Mouse (Mus musculus): Measurements from ENCODE around the gene Pde1c. TPM values are rescaled to one million over a fixed set of nuclear protein-coding genes. Genes with fewer than 3 reads are reported as not detected.

Pde1c gene
- total RNA-seq, 1 experiment from 2014 or later: 1.0 TPM

DNA sequence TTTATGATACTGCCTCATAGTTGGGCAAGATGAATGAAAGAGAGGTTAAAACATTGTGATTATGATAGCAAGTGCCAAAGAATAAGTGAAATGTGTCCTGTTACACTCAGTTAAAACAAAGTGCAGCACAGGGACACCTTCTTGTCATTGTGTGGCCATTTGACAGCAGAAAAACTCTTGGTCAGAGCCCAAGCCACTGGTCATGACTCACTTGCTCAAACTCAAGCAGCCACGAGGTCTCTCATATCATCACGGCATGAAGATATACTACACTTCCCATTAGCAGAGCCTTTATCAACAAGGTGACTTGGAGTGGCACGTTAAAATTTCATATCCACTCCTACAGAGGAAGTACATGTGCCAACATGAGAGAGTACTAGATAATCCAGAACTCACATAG, 209.8 kb downstream of the Pde1c start:
- ATAC-seq (replicated peaks; ENCODE audit: insufficient number of reproducible peaks, low FRiP score, low TSS enrichment, poor library complexity, severe bottlenecking): no peak

DNA sequence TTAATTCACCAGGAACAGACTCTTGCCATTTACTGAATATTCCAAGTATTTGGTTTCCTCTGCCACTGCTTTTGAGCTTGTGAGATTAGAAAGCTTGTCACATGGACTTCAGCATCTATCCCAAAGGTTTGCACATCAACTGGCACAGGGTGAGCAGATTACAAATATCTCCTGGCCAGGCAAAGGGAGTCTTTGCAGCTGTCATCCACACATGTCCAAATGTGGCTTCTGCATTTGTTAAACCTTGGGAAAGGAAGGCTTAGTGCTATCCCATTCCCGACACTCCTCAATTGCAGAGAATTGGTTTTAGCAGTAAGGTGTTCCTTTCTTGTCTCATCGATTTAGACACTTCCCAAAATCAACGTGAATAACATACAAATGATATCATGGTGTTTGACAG, 221.7 kb downstream of the Pde1c start:
- no peak for ATAC-seq (replicated peaks; ENCODE audit: insufficient number of reproducible peaks, low FRiP score, low TSS enrichment, poor library complexity, severe bottlenecking)

DNA sequence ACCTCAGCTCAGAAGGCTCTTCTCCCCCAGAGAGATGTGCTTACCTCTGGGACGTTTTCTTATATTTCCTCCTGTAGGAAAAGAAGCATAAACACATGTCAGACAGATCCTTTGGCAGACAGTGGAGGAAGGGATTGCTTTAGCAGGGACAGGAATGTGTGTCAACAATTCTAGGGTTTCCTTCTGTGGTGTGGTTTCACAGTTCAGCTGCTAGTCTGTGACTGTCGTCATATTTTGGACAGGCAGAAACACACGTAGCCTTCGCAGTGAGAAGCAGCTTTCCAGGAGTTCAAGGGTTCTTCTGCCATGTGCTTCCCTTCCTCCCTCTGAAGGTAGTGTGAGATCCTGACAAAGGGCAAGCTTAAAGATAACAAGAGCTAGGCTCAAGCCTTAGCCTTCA, 223.8 kb downstream of the Pde1c start:
- ATAC-seq (replicated peaks; ENCODE audit: insufficient number of reproducible peaks, low FRiP score, low TSS enrichment, poor library complexity, severe bottlenecking): no peak

DNA sequence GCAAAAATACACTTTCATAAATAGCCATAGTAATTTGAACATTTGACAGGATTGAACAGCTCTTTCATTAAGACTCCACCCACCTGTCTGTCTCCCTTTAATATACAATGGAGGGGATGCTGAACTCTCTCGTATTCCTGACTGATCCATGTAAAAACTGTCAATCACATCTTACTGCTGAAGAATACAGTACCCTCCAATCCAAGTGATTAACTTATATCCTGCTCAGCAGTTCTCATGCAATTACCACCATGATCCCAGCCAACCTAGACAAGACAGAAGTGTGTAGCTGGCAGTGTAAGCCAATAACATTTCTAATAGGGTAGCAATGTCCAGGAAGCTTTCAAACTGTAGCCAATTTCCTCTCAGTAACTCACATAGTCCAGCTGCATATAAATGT, 226.9 kb downstream of the Pde1c start:
- ATAC-seq (replicated peaks; ENCODE audit: insufficient number of reproducible peaks, low FRiP score, low TSS enrichment, poor library complexity, severe bottlenecking): no peak

DNA sequence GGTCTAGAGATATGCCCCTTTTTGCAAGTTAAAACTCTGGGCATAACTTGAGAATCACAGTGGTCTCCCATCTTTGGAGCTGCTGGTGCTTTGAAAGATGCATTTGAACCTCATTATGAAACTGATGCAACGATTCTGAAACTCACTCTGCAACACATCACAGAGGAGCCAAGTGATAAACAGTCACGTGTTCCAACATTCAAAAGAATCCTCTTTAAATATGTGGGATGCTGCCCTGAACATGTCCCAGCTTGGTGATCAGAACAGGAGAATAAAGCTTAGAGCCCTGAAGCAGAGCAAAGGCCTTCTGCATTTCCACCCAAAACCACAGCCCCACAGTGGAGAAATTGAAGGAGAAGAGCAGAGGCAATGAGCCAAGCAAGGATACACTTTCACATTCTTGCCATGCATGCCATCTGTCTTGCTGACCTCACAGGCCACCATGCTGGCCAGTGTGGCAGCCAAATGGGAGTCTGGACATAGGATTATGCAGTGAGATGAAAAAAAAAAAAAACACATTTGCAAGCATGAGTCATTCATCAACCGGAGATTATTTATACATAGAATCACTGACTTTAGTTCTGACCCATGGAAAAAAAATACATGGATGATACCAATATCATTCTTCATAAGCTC, 233.0 kb downstream of the Pde1c start:
- ATAC-seq (replicated peaks; ENCODE audit: insufficient number of reproducible peaks, low FRiP score, low TSS enrichment, poor library complexity, severe bottlenecking): no peak

DNA sequence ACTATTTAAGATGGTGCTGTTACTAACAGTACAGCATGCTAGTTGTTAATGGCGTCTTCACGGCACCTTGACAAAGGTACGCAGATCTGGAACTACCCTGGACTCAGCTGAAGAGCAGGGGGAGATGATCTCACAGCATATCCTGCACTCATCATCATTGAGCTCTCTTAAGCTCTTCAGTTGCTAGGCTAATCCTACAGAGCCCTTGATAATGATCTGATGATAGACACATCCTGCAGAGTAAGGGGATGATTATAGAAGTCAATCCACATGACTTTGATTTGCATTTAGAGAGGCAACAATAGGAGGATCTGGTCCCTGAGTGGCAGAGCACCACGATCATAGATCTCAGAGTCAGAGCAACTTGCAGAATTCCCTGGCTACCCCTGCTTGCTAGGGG, 236.8 kb downstream of the Pde1c start:
- no peak for ATAC-seq (replicated peaks; ENCODE audit: insufficient number of reproducible peaks, low FRiP score, low TSS enrichment, poor library complexity, severe bottlenecking)

DNA sequence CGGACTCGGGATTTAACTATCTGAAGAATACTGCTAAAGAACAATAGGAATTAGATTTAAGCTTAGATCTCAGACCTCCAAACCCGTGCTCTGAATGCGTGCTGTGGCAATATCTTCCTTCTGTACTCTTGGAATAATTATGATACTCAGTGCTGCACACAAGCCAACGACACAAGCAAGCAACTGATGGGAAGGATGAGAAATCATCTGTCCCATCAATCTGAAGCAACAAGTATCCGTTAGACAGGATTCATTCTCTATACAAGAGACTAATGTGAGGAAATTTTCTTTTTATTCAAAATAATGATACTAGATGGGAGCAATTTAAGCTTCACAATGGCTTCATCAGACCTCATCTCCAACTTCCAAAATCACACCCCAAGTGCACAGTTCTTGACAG, 237.5 kb downstream of the Pde1c start:
- no peak for ATAC-seq (replicated peaks; ENCODE audit: insufficient number of reproducible peaks, low FRiP score, low TSS enrichment, poor library complexity, severe bottlenecking)

DNA sequence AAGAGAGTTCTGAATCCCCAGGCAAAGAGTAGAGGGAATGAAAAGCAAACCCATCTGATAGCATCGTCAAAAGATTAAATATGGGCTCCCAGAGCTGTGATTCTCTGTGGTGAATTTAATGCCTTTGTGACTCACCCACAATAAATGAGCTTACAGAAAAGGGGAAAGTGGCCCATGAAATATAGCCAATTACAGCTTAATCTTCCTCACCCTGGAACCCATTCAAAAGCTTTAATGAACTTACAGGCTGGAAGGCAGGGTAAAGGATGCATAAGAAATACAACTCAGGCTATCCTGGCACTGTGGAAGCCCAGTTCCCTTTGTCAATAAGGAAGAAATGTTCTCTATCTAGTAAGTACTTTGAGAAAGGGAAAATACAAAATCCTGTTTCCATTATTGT, 240.8 kb downstream of the Pde1c start:
- no peak for ATAC-seq (replicated peaks; ENCODE audit: insufficient number of reproducible peaks, low FRiP score, low TSS enrichment, poor library complexity, severe bottlenecking)

DNA sequence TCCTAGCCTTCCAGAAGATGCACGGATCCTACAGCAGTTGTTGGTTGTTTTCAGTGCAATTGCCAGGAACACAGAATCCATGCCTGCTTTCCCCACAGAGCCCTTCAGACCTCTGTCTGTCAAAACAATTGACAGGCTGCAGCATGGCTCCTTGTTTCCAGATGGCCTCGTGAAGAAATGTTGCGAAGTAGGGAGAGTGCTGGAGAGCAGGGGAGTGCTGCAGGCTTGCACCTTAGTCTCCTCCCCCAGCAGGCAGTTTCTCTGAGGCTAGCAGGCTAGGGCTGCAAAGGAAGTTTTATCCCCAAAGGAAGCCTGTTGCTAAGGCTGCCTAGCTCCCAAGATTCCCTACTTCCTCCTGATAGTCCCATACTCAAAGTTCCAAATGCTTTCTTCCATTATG, 246.1 kb downstream of the Pde1c start:
- no peak for ATAC-seq (replicated peaks; ENCODE audit: insufficient number of reproducible peaks, low FRiP score, low TSS enrichment, poor library complexity, severe bottlenecking)

DNA sequence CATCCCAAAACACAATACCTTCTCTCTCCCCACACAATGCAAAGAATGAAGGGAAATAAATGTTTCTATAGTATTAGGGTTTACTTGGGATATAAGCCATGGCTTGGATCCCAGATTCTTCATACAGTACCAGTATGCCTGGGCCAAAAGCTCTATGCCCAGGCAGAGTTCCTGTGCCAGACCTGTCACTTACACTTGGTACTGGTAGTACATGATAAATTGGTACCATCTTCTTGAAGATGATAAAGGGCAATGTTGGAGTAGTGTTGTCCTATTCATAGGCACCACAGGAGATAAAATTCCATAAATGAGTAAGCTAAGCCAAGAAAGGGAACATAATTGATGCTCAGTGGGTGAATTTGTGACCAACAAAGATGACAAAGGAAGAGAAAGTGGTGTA, 258.6 kb downstream of the Pde1c start:
- no peak for ATAC-seq (replicated peaks; ENCODE audit: insufficient number of reproducible peaks, low FRiP score, low TSS enrichment, poor library complexity, severe bottlenecking)

DNA sequence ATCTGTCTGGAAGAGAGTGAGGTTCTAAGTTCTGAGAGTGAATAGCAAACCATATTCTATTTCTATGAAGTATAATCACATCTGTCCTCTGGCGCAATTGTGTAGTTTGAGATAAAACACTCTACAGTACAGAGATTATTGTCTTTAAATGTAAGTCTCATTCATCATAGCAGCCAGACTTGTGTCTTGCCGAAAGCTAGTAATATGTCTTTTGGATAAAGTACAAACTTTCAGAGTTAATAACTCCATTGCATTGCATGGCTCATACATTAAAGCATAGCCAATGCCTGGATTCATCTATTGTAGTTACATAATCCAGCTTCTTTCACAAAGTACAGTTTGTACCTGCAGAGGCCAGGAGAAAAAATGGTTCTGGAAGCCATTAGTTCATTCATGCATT, 262.8 kb downstream of the Pde1c start:
- ATAC-seq (replicated peaks; ENCODE audit: insufficient number of reproducible peaks, low FRiP score, low TSS enrichment, poor library complexity, severe bottlenecking): no peak

DNA sequence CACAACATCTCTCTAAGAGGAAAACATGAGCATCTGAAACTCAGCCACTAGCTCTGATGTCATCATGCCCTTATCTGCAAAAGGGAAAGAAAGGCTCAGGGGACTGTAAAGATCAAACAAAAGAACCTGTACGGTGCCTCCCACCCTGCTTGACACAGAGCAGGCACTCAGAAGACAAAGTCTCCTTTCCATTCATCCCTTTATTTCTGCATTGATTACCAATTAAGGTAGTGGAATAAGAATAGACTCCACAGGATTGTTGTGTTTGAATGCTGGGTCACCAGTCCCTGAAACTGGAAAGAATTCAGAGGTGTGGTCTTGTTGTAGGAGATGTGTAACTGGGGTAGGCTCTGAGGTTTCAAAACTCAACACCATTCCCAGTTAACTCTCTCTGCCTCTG, 276.7 kb downstream of the Pde1c start:
- ATAC-seq (replicated peaks; ENCODE audit: insufficient number of reproducible peaks, low FRiP score, low TSS enrichment, poor library complexity, severe bottlenecking): no peak

DNA sequence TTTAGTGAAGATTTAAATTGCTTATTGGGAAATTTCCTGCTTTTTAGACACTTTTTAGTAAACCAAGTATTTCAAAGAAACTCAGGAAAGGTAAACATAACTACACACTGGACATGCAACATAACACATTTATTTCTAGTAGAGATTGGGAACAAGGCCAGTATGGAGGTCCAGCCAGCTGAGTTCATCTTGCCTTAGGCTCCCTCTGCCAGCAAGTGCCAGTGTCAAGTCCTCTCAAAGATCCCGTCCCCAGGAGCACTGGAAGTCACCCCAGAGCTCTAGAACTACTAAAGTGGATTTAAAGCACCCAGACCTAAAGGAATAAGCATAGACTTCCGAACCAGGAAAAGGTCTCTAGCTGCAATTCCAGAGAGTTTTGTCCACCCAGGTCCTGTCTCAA, 279.6 kb downstream of the Pde1c start:
- ATAC-seq (replicated peaks; ENCODE audit: insufficient number of reproducible peaks, low FRiP score, low TSS enrichment, poor library complexity, severe bottlenecking): no peak

DNA sequence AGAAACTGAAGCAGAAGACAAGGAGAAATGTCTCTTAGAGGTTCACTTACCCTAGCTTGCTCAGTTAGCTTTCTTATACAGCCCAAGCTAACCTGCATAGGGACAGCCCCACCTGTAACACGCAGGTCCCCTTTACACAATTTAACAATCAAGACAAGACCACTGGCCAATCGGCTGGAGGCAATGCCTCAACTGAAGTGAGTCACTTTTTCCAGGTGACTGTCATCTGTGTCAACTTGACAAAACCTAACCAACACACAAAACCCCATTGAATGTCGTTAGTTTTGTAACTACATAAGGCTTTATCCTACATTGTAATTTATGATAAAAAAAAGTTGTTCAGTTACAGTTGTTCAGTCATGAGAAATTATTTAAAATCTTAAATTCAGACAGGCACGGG, 284.1 kb downstream of the Pde1c start:
- no peak for ATAC-seq (replicated peaks; ENCODE audit: insufficient number of reproducible peaks, low FRiP score, low TSS enrichment, poor library complexity, severe bottlenecking)

DNA sequence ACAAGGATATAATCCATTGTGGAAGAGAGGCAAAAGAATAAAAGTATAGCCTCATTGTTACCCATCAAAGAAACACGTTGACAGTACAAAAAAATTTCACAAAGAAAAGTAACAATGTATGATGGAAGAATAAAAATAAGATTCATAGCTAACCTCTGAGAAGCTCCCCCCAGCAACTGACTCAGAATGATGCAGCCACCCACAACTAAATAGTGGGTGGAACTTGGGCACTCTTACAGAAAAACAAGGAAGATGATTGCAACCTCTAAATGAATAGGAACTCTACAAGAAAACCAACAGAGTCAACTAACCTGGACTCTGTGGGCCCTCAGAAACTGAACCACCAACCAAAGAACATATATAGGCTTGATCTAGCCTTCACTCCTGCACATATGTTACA, 293.4 kb downstream of the Pde1c start:
- ATAC-seq (replicated peaks; ENCODE audit: insufficient number of reproducible peaks, low FRiP score, low TSS enrichment, poor library complexity, severe bottlenecking): no peak

DNA sequence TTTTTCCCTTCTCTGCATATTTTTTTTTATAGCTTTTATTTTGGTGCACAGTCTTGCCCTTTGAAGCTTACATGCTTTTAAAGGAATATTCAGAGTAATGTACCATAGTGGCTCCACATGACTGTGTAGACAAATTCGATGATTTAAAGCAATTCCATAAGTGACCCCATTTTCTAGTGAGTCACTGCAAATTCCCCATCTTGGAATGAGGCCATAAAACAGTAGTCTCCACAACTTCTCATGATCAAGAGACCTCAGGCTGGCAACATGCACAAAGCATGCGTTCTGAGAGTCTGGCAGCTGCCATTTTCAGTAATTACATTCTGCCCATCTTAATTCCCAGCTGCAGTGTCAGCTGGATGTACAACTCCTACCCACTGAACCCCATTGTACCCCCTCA, 297.2 kb downstream of the Pde1c start:
- ATAC-seq (replicated peaks; ENCODE audit: insufficient number of reproducible peaks, low FRiP score, low TSS enrichment, poor library complexity, severe bottlenecking): no peak

DNA sequence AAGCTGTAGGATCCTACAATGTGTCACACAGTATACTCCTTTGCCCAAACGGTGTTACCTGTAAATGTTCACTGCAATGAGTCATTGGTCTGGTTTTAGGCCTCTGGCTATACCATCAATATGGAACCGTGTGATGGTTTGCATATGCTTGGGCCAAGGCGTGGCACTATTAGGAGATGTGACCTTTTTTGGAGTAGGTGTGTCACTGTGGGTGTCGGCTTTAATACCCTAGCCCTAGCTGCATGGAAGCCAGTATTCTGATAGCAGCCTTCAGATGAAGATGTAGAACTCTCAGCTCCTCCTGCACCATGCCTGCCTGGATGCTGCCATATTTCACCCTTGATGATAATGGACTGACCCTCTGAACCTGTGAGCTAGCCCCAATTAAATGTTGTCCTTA, 304.4 kb downstream of the Pde1c start:
- no peak for ATAC-seq (replicated peaks; ENCODE audit: insufficient number of reproducible peaks, low FRiP score, low TSS enrichment, poor library complexity, severe bottlenecking)

DNA sequence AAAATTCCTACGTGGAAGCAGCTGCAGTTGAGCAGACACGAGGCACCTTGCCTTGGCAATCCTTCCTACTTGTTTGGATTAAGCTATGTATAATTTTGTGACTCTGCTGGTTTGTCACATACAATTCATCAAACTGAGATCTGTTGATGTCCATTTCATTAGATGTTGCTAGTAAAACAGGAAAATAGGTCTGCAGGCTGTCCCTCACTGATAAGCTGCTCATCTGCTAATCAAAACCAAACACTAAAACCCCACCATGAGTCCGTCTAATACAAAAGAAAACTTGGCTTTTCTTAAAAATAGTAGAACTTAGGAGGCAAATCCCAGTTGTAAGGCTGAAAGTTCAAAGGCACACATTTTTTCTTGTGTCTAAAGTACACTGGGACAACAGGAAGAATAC, 308.8 kb downstream of the Pde1c start:
- no peak for ATAC-seq (replicated peaks; ENCODE audit: insufficient number of reproducible peaks, low FRiP score, low TSS enrichment, poor library complexity, severe bottlenecking)

DNA sequence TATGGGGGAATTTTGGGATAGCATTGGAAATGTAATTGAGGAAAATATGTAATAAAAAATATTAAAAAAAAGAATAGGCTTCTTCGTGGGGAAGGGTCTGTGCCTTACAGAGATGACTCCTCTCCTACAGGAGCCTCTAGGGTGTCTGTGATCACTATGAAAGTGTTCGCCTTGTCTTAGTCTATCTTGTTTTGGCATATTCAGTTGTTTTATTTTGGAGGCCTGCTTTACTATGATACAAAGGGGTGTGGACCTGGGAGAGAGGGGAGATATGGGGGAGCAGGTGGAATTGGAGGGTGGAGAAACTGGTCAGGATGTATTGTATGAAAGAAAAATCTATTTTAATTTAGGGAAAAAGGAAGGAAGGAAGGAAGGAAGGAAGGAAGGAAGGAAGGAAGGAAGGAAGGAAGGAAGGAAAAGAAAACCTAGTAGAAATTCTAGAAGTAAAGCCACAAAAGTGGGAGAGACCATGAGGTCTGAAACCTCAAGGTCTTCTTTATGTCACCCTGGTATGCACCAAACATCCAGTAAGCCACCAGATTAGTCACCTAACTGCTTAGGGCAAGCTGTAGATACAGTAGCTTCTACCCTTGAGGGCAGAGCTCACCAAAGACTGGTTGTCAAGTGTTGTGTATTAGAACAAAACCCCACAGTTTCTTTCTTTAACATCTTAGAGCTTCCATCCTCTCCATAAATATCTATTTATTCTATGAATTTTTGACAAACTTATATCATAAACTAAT, 311.2 kb downstream of the Pde1c start:
- ATAC-seq (replicated peaks; ENCODE audit: insufficient number of reproducible peaks, low FRiP score, low TSS enrichment, poor library complexity, severe bottlenecking): no peak

DNA sequence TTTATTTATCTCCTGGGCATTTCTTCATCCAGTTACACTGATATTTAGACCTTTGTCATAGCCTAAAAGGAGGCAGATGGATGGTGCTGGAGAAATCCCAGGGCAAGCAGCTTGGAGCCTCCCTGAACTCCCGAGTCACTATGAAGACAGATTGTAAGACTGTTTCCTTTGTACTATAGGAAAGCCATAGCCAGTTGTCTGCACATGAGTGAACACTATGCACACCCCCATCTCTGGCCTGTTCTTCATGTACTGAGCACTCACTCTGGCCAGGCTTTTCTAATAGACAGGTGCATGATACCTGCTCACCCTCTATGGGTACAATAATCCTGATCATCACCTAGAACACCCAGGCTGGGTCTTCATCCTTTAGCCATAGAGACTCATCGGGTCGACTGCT, 318.8 kb downstream of the Pde1c start:
- ATAC-seq (replicated peaks; ENCODE audit: insufficient number of reproducible peaks, low FRiP score, low TSS enrichment, poor library complexity, severe bottlenecking): no peak
